Mouse (Mus musculus) hindbrain, postnatal 0 days (tissue): ENCODE results near the gene Nav2. TPM values are rescaled to one million over a fixed set of nuclear protein-coding genes. Genes with fewer than 3 reads are reported as not detected.

Experiments used
- ATAC-seq: fragments of 200-750 bp; cut with Nextera tagmentation; 2 replicates; pipeline ENCODE4 v1.8.0; 2017; ENCODE audit warnings: mild to moderate bottlenecking, moderate TSS enrichment, moderate library complexity
- DNase-seq: peaks from one replicate; pipeline ENCODE4 v3.0.0-alpha.2; 2015; ENCODE audit warnings: low spot score
- H3K27ac ChIP-seq: fragments of 300-500 bp; sonication (generic); 2 replicates; pipeline ENCODE4 v1.5.1; 2014; ENCODE audit warnings: mild to moderate bottlenecking
- H3K27me3 ChIP-seq: fragments of 300-500 bp; sonication (generic); 2 replicates; pipeline ENCODE4 v1.6.1; 2014; ENCODE audit warnings: low read length, mixed read lengths; ENCODE audit not compliant: insufficient read depth
- H3K36me3 ChIP-seq: fragments of 300-500 bp; sonication (generic); 2 replicates; pipeline ENCODE4 v1.6.1; 2014; ENCODE audit warnings: low read length, mixed read lengths; ENCODE audit not compliant: insufficient read depth
- H3K4me1 ChIP-seq: fragments of 300-500 bp; sonication (generic); 2 replicates; pipeline ENCODE4 v1.6.1; 2014; ENCODE audit warnings: antibody characterized with exemption, low read length, mixed read lengths; ENCODE audit not compliant: insufficient read depth
- H3K4me2 ChIP-seq: fragments of 300-500 bp; sonication (generic); 2 replicates; pipeline ENCODE4 v1.6.1; 2014; ENCODE audit warnings: low read depth, mild to moderate bottlenecking, low read length, moderate library complexity, mixed read lengths
- H3K4me3 ChIP-seq: fragments of 300-500 bp; sonication (generic); 2 replicates; pipeline ENCODE4 v1.5.1; 2014; ENCODE audit warnings: low read length
- H3K9ac ChIP-seq: fragments of 300-500 bp; sonication (generic); replicated peaks from 2 replicates; pipeline ENCODE4 v1.6.1; 2014; ENCODE audit warnings: mild to moderate bottlenecking, low read length, moderate library complexity, mixed read lengths
- H3K9me3 ChIP-seq: fragments of 300-500 bp; sonication (generic); 2 replicates; pipeline ENCODE4 v1.6.1; 2016; ENCODE audit warnings: low read length, mixed read lengths
- CTCF ChIP-seq: IDR thresholded peaks from 2 replicates; pipeline ENCODE4 v1.5.1; 2016; ENCODE audit warnings: antibody characterized with exemption, control low read depth, low read depth
- WGBS: fragments of 180-500 bp; shearing (Covaris S2); extraction: QIAGEN DNeasy Blood & Tissue Kit; methylation state at CpG from one replicate; pipeline ENCODE4 v1.1.7; 2014; 5-methylcytosine and 5-hydroxymethylcytosine counted together
- polyA plus RNA-seq: library from polyadenylated mRNA; unstranded; fragments of >200 nt; fragmentation: Nextera tagmentation; extraction: Ambion mirVana; gene quantifications from 2 replicates; pipeline ENCODE4 v1.2.1, GENCODE M21; 2015
- total RNA-seq: library from RNA; depleted of rRNA; stranded (reverse); fragments of >200 nt; gene quantifications from 2 replicates; pipeline ENCODE4 v1.2.3, GENCODE M21; 2014

Nav2 gene
- total and polyA plus RNA-seq, 2 experiments from 2014 or later: 20.1 to 64.7 TPM

GRCm38 (mm10) chr7:49055273-49055672 lies 146.8 kb downstream of the Nav2 start:
- DNase-seq: peak; percentile 84

DNA sequence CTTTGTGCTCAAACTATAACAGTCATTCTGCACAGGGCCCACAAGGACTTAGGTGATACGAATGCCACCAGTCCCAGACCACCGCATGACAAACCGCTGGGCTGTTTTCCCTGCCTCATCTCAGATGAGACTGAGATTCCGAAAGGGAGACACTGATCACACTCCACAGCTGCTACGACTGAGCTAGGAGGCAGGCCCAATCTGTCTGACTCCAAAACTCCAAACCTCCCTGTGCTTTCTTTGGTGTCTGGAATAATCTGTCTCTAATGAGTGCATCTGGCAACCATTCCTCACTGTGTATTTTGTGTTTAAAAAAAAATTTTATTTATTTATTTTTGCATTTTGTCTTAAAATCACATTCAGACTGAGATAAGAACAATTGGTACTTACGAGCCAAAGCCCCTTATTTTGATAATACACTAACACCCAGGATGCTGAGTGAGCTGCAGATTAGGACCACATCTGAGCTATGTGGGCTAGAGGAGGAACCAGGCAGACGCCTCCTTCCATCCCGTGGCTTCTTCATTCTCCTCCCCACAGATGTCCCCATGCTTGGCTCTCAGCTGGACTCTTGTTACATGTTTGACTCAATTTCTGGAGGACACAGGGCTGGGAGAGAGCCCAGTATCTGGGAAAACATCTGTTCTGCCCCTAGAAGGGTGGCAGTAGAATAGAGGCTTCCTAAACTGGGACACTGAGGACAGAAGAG lies 149.9 kb downstream of the Nav2 start:
- DNase-seq: no peak
- Histone ChIP-seq H3K27ac (no peak overlapping the region), H3K4me2 (no peak overlapping the region), H3K9ac (no peak overlapping the region), H3K4me1 (no peaks in the 10 kb centered on the region), H3K4me3 (no peak overlapping the region), H3K27me3 (no peaks in the 10 kb centered on the region), H3K36me3 (no peaks in the 10 kb centered on the region), H3K9me3 (no peaks in the 10 kb centered on the region)
- ATAC-seq: no peak
- whole genome bisulfite sequencing: 66% methylated on average over 8 of the region's 8 CpGs
- TF ChIP-seq CTCF: no peak

More at GRCm38 (mm10) chr7:49055273-49055672, 146.8 kb downstream of the Nav2 start:
- Histone ChIP-seq H3K27ac (no peak overlapping the region), H3K4me2 (no peak overlapping the region), H3K4me1 (0 out of 2 replicates have a peak, but pooled peaks cover 5% of the 10 kb centered on the region), H3K27me3 (no peaks in the 10 kb centered on the region), H3K9ac (no peak overlapping the region), H3K4me3 (no peak overlapping the region), H3K36me3 (no peaks in the 10 kb centered on the region), H3K9me3 (no peaks in the 10 kb centered on the region)
- TF ChIP-seq CTCF: no peak
- WGBS: 27% methylated on average over 10 of the region's 10 CpGs
- peak; percentile 72 for ATAC-seq

GRCm38 (mm10) chr7:49064792-49065521 lies 156.4 kb downstream of the Nav2 start:
- DNase-seq: peak; percentile 88
- no peaks in the 10 kb centered on the region for H3K9me3 ChIP-seq
- H3K4me2 ChIP-seq: no peak overlapping the region
- ATAC-seq: peak; percentile 76
- TF ChIP-seq CTCF: no peak
- no peak overlapping the region for H3K9ac ChIP-seq
- H3K4me3 ChIP-seq: no peak overlapping the region
- no peaks in the 10 kb centered on the region for H3K27me3 ChIP-seq
- H3K36me3 ChIP-seq: no peaks in the 10 kb centered on the region
- 37% methylated on average over 4 of the region's 4 CpGs for WGBS
- H3K27ac ChIP-seq: peak overlapping the region; percentile 34; the same call in 1 of the 2 replicates
- H3K4me1 ChIP-seq: peaks cover 8% of the 10 kb centered on the region; the same call in 1 of the 2 replicates

- Histone ChIP-seq H3K27me3 (no peaks in the 10 kb centered on the region), H3K36me3 (no peaks in the 10 kb centered on the region), H3K9me3 (no peaks in the 10 kb centered on the region), H3K4me1 (peaks cover 10% of the 10 kb centered on the region; the same call in 1 of the 2 replicates), H3K4me3 (no peak overlapping the region), H3K4me2 (no peak overlapping the region), H3K9ac (no peak overlapping the region), H3K27ac (peak overlapping the region; percentile 34)
- DNase-seq: peak; percentile 51
- no peak for ATAC-seq
- WGBS: 32% methylated on average over 9 of the region's 9 CpGs
- peak; percentile 51 for TF ChIP-seq CTCF
These were observed 157.3 kb downstream of the Nav2 start for GRCm38 (mm10) chr7:49065621-49066475.

DNA sequence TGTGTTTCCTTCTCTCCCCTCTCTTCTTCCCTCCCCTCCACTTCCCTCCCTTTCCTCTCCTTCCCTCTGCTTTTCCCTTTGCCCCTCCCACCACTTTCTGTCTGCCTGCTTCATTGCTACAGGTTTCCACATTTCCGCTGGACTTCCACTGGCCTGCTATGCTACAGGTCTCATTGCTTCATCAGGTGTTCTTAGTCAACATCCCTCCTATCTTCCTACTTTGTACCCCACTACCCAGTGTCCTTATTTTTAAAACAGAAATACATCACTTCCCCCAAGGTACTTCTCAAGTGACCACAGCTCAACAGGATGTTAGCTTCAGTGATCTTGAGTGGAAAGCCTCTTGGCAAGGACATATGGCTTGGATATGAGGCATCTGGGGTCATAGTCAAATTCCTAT lies 158.3 kb downstream of the Nav2 start:
- ATAC-seq (no peak), DNase-seq (no peak)
- Histone ChIP-seq H3K27me3 (no peaks in the 10 kb centered on the region), H3K27ac (no peak overlapping the region), H3K9ac (no peak overlapping the region), H3K4me2 (no peak overlapping the region), H3K36me3 (no peaks in the 10 kb centered on the region), H3K9me3 (no peaks in the 10 kb centered on the region), H3K4me3 (no peak overlapping the region), H3K4me1 (peaks cover 13% of the 10 kb centered on the region; the same call in 1 of the 2 replicates)
- TF ChIP-seq CTCF: no peak
- 78% methylated on average over 1 of the region's 1 CpGs for WGBS

DNA sequence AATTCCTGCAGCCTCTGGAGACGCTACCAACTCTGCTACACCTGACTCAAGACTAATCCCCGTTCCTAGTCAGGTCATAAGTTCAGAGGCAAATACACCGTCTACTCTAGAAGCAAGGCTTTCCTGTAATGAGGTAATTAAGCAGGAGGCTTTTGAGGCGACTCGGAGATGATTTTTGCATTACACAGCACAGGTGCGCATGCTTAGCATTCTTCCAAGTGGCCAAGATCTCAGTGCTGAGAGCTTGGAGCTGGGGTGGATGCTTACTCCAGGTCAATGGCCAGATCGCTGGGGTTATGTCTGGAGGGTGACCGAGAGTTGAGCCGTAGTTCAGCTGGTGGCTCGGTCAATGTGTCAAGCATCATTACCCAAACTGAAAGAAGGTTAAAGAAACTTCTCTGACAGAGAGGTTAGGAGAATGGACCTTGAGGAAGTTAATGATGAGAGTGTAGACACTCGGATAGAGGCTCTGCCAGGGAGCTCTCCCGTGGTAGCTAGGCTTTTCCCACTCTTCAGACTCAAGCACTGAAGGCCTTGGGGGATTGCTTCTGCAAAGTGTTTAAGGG lies 161.0 kb downstream of the Nav2 start:
- Histone ChIP-seq H3K4me2 (no peak overlapping the region), H3K36me3 (no peaks in the 10 kb centered on the region), H3K9me3 (no peaks in the 10 kb centered on the region), H3K27me3 (no peaks in the 10 kb centered on the region), H3K4me1 (peaks cover 13% of the 10 kb centered on the region; the same call in 1 of the 2 replicates), H3K4me3 (no peak overlapping the region), H3K27ac (no peak overlapping the region), H3K9ac (no peak overlapping the region)
- ATAC-seq (no peak), DNase-seq (no peak)
- TF ChIP-seq CTCF: no peak
- WGBS: 42% methylated on average over 12 of the region's 12 CpGs
